Mouse (Mus musculus): ENCODE data around the gene Nptn.

Nptn gene

GRCm38 (mm10) chr9:58656396-58656795 is 74.4 kb downstream of the Nptn start:
- no peak for DNase-seq (ENCODE audit: low read depth in 1 of 2, low spot score in 2 of 2)

GRCm38 (mm10) chr9:58656824-58657223 is 74.8 kb downstream of the Nptn start:
- no peak for DNase-seq (ENCODE audit: low read depth in 1 of 2, low spot score in 2 of 2)

GRCm38 (mm10) chr9:58657735-58658512 is 75.9 kb downstream of the Nptn start:
- no peak for DNase-seq (ENCODE audit: low read depth in 1 of 2, low spot score in 2 of 2)

GRCm38 (mm10) chr9:58658596-58659309 is 76.7 kb downstream of the Nptn start:
- no peak for DNase-seq (ENCODE audit: low read depth in 1 of 2, low spot score in 2 of 2)

- DNase-seq (ENCODE audit: low read depth in 1 of 2, low spot score in 2 of 2), result no peak
Measured at GRCm38 (mm10) chr9:58659331-58659730, 77.3 kb downstream of the Nptn start.

- DNase-seq (ENCODE audit: low read depth in 1 of 2, low spot score in 2 of 2), result no peak
Measured at GRCm38 (mm10) chr9:58659989-58660388, 77.9 kb downstream of the Nptn start.

- DNase-seq (ENCODE audit: low read depth in 1 of 2, low spot score in 2 of 2), result no peak
Measured at GRCm38 (mm10) chr9:58660673-58661072, 78.6 kb downstream of the Nptn start.

- DNase-seq (ENCODE audit: low read depth in 1 of 2, low spot score in 2 of 2), result no peak
Measured at GRCm38 (mm10) chr9:58662007-58662406, 80.0 kb downstream of the Nptn start.

- no peak for DNase-seq (ENCODE audit: low read depth in 1 of 2, low spot score in 2 of 2)
Measured at GRCm38 (mm10) chr9:58662791-58663190, 80.8 kb downstream of the Nptn start.

GRCm38 (mm10) chr9:58665492-58665891 is 83.5 kb downstream of the Nptn start:
- DNase-seq (ENCODE audit: low read depth in 1 of 2, low spot score in 2 of 2), result no peak

GRCm38 (mm10) chr9:58666191-58666590 is 84.2 kb downstream of the Nptn start:
- DNase-seq (ENCODE audit: low read depth in 1 of 2, low spot score in 2 of 2), result no peak

- no peak for DNase-seq (ENCODE audit: low read depth in 1 of 2, low spot score in 2 of 2)
Measured at GRCm38 (mm10) chr9:58667244-58667643, 85.2 kb downstream of the Nptn start.

- no peak for DNase-seq (ENCODE audit: low read depth in 1 of 2, low spot score in 2 of 2)
Measured at GRCm38 (mm10) chr9:58668171-58668570, 86.1 kb downstream of the Nptn start.

GRCm38 (mm10) chr9:58669071-58669470 is 87.0 kb downstream of the Nptn start:
- no peak for DNase-seq (ENCODE audit: low read depth in 1 of 2, low spot score in 2 of 2)

GRCm38 (mm10) chr9:58669819-58670218 is 87.8 kb downstream of the Nptn start:
- no peak for DNase-seq (ENCODE audit: low read depth in 1 of 2, low spot score in 2 of 2)

GRCm38 (mm10) chr9:58672474-58672873 is 90.4 kb downstream of the Nptn start:
- DNase-seq (ENCODE audit: low read depth in 1 of 2, low spot score in 2 of 2), result no peak

- no peak for DNase-seq (ENCODE audit: low read depth in 1 of 2, low spot score in 2 of 2)
Measured at GRCm38 (mm10) chr9:58674736-58675135, 92.7 kb downstream of the Nptn start.

GRCm38 (mm10) chr9:58675371-58675770 is 93.3 kb downstream of the Nptn start:
- DNase-seq (ENCODE audit: low read depth in 1 of 2, low spot score in 2 of 2), result no peak

GRCm38 (mm10) chr9:58681411-58681810 is 99.4 kb downstream of the Nptn start:
- DNase-seq (ENCODE audit: low read depth in 1 of 2, low spot score in 2 of 2), result no peak

GRCm38 (mm10) chr9:58682106-58682505 is 100.1 kb downstream of the Nptn start:
- DNase-seq (ENCODE audit: low read depth in 1 of 2, low spot score in 2 of 2), result no peak

GRCm38 (mm10) chr9:58683372-58683771 is 101.3 kb downstream of the Nptn start:
- DNase-seq (ENCODE audit: low read depth in 1 of 2, low spot score in 2 of 2), result no peak

GRCm38 (mm10) chr9:58685290-58685689 is 103.2 kb downstream of the Nptn start:
- no peak for DNase-seq (ENCODE audit: low read depth in 1 of 2, low spot score in 2 of 2)

GRCm38 (mm10) chr9:58688076-58688475 is 106.0 kb downstream of the Nptn start:
- DNase-seq (ENCODE audit: low read depth in 1 of 2, low spot score in 2 of 2), result no peak

Measured in monocyte, adult 2 months (primary cell).